Mouse (Mus musculus): Measurements from ENCODE around the gene Sox12.
"Not testable (repeated sequence)": the region's sequence is repeated elsewhere in the genome, so short reads cannot be mapped to it uniquely, and the experiment has no call there.

Sox12 gene

DNA sequence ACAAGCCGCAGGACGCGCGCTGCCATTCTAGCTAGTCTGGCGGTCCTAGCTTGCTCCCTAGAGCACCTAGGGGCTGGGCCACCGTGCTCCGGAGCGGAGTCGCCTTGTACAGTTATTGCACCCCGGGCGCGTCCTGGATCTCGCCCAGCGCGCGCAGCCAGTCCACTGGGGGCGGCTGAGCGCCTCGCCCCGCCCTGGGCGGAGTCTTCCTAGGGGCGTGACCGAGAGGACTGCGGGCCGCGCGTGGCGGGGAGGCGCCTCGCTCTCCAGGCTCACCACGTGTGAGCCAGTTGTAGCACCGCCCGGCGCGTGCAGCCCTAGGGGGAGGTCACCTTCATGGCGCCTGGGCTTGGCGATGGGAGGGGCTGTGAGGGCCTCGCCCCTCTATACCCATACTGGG is 828 bp upstream of the Sox12 start:
- peak; percentile 96 for DNase-seq

DNA sequence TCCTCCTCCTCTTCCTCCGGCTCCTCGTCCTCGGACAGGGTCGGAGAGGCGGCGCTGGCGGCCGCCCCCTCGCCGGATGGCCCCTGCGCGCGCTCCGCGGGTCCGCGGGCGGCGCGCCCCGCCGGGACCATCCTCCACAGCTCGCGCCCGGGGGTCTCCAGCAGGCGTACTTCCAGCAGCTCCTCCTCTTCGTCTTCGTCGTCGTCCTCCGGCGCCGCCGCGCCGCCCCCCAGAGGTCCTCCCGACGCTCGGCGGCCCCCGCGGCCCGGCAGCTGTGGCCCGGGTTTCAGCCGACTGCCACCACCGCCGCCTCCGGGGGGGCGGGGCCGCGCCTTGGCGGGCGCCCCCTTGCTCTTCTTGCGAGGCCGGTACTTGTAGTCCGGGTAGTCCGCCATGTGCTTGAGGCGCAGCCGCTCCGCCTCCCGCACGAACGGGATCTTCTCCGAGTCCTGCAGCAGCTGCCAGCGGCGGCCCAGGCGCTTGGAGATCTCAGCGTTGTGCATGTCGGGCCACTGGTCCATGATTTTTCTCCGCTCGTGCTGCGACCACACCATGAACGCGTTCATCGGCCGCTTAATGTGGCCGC is 766 bp downstream of the Sox12 start:
- peak; percentile 80 for DNase-seq

DNA sequence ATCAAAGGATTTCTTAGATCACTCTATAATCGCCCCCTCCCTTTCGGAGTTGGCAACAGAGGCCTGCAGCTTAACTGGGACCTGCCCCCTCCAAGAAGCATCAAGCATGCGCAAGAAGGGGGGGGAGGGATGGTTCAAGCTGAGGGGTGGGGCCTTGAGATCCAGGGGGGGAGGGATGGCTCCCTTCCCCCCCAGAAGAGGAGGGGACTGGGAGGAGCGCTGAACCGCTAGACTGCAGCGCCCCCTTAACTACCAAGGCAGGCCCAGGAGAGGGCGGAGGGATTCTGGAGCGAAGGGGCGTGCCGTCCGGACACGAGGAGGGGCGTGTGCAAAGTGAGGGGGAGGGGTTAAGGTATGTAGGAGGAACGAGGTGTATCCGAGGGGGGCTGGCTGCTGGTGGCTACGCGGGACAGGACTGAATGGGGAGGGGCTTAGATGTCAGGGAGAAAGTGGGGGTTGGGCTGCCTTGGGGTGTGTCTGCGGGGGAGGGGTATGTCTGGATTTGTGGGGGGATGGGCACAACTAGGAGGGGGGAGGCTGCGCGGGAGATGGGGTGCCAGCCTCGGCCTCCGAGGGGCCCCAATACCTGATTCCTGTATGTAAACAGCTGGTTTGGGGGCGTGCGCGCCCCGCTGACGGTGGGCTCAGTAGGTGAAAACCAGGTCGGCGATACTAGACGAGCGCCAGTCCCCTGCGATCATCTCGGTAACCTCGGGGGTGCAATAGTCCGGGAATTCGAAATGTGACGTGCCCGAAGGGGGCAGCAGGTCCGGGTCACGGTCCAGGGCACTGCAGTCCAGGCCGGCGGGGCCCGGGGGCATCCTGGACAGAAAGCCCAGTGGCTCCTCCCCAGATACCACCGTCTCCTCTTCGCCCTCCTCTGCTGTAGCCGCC is 1.5 kb downstream of the Sox12 start:
- peak; percentile 87 for DNase-seq

DNA sequence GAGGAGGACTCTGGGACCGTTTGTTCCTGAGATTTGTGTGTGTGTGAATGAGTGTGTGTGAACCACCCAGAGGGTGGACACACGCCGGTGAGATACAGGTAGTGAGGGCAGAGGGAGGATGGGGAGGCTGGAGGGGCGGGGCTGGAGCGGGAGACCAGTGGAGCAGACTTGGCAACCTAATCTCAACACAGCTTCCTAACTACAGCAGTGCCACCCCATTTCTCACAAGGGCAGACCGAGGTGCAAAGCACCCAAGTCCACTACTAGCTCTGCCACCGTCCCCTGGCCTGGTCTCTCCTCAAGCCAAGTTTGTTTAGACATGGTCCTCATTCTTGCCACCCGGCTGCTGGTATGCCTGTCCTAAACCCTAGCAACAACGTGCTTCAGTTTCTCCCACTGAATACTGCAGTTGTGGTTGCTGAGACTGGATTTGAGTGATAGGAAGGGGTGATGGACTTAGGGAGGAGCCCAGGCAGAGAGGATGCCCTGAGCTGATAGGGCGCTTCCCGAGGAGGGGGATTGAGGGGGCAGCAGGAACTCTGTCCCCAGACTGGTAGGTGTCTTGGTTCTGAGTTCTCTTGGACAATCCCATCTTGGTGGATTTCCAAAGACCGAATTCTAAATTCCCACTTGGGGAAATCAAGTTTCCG is 2.5 kb downstream of the Sox12 start:
- DNase-seq: no peak

DNA sequence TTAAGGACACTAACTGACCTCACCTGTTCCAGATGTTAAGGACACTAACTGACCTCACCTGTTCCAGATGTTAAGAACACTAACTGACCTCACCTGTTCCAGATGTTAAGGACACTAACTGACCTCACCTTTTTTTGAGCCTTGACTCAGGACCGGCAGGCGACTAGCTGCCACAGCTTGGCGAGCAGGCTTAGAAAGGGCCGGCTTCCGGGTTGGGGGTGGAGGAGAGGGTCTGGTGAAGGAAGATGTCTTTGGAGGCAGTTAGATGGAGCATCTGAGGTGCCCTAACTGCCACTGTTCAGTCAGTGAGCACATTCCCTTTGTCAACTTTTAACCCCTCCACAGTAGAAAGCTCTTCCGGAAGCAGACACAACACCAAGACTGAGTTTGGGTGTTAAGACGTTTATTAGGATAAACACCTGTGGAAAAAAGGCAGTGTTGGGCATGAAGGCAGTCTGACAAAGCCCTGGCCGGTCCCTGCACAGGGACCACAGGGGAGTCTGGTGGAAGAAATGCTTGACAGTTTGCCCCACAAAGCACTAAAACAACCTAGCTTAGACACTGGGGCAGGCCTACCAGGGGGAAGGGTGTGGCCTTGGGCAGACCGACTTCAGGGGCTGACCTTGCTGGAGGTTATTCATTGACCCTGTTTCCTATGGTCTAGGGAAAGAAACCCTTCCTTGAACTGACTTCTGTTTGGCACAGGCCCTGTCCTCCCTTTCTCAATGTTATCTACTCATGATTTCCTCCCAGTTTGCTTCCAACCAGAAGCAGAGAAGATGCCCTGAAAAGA is 4.4 kb downstream of the Sox12 start:
- DNase-seq: no peak

- DNase-seq: peak; percentile 72
Measured at GRCm38 (mm10) chr2:152392786-152393185, 5.1 kb downstream of the Sox12 start.

- DNase-seq: no peak
Measured at GRCm38 (mm10) chr2:152384191-152384590, 13.7 kb downstream of the Sox12 start.

GRCm38 (mm10) chr2:152376345-152376741 is 21.5 kb downstream of the Sox12 start, which contains the start of gene Nrsn2:
Gene Nrsn2, minus strand, starts transcription at chr2:152376638.
- DNase-seq: no peak

DNA sequence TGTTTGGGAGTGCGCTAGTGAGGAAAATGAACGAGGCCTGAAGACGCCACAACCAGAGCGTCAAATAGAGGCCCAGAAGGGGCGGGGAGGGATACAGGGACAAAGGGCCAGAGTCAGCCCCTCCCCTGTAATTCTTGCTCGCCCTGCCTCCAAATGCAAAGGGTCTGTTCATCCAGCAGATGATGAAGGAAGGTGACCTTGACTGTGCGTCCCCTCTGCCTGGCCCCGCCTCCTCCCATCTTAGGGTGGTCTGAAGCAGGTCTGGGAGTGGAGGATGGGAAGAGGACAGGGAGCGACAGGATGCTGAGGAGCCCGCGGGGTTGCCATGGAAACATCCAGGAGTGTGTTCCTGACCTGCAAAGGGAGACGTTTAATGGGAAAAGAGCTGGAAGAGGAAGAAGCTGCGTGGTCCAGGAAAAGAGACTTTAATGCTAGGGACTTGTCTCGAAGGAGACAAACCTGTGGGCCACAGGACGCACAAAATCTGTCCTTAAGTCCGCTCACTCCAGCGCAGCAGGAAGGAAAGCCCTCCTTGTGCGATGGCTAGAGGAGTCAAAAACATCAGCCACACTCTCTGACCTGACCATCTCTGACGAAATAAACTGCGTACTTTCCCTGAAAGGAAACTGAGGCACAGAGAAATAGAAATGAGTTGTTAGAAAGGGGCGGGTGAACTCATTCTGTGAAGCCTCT is 22.1 kb downstream of the Sox12 start:
- no peak for DNase-seq

- DNase-seq: no peak
Measured at GRCm38 (mm10) chr2:152373547-152373946, 24.3 kb downstream of the Sox12 start.

GRCm38 (mm10) chr2:152372661-152373060 is 25.2 kb downstream of the Sox12 start:
- no peak for DNase-seq

- DNase-seq: no peak
Measured at GRCm38 (mm10) chr2:152372104-152372503, 25.8 kb downstream of the Sox12 start.

- DNase-seq: peak; percentile 51
Measured at GRCm38 (mm10) chr2:152368532-152369140, 29.2 kb downstream of the Sox12 start.

GRCm38 (mm10) chr2:152367917-152368316 is 29.9 kb downstream of the Sox12 start:
- no peak for DNase-seq

DNA sequence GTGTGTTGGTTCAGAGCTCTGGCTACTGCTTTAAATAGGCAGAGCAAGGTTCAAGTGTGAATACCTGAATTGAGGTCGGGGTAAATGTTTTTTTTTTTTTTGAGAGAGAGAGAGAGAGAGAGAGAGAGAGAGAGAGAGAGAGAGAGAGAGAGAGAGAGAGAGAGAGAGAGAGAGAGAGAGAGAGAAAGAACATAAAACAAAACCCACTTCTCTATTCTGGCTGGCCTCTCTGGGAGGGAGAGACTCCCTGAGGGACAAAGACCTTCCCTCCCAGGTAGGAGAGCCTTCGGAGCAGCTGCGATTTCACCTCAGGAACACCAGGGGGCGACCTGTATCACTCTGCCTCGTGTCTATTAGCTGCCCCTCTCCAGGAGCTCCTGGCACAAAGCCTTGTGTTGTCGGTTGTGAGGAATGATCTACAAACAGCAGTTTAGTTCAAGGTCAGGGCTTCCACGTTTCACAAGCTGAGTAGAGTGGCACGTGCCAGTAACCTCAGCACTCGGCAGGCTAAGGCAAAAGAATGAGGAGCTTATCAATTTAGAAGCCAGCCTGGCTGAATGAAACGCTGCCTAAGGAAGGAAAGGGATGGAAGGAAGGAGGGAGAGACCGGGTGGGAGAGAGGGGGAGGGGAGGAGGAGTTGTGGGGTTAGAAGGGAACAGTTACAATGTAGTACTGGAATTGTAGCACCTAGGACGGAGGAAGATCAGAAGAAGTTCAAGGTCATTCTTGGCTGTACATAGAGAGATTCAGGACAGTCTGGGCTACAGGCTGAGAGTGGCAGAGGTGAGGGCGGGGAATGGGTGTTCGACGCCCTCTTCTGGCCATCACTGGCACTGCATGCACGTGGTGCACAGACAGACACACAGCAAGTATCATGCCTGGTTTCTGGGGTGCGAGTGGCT is 34.4 kb downstream of the Sox12 start:
- DNase-seq: peak; percentile 97

GRCm38 (mm10) chr2:152361193-152361592 is 36.7 kb downstream of the Sox12 start:
- DNase-seq: no peak

DNA sequence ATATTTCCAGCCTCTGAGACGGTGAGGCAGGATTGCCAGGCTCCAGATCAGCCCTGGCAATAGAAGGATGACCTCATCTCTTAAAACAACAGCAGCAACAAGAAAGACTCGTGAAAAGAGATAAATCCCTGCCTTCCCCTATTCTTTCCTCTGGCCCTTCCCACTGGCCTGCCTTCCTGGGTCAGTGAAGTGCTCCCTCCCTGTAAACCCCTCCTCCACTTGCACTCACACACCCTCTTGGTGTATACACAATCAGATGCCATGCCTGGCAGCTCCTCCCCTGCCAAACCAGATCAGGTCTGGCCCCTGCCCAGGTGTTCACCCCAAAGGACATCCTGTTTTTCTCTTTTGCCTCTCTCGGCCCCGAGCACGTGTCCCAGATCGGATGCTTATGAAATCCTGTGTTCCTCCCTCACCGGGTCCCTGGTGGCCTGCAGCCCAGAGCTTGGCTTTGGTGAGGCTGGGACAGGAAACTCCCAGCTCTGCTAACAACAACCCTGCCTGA is 37.5 kb downstream of the Sox12 start:
- peak; percentile 82 for DNase-seq

- peak; percentile 63 for DNase-seq
Measured at GRCm38 (mm10) chr2:152359616-152360015, 38.2 kb downstream of the Sox12 start.

- not testable (repeated sequence) for DNase-seq
Measured at GRCm38 (mm10) chr2:152358977-152359376, 38.9 kb downstream of the Sox12 start.

DNA sequence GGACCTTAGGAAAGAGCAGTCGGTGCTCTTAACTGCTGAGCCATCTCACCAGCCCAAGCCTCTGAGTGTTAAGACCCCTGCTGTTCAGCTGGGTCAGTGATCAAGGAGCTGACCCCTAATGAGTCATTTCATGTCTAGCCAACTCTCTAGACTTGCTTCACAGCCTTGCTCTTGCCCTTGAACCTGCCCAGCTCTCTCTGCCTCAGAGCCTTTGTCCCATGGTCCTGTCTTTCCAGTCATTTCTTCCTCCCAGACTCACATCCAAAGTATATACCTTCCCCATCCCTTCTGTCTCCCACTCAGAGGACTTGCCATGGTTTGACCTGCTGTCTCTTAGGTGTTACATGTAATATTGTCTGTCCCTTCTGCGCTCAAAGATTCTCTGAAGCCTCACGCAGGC is 40.6 kb downstream of the Sox12 start:
- no peak for DNase-seq
